Comparison of ENCODE assay signal across 20 mouse cellular contexts in genomic region chr5:118149711-118150110, GRCm38 (mm10). TPM values are rescaled to one million over a fixed set of nuclear protein-coding genes. Genes with fewer than 3 reads are reported as not detected.
A peak's percentile ranks its signal among the peaks of the same experiment; 100 is the strongest.
DNase-seq lines count a peak whose midpoint lies in the region; ATAC-seq lines count a peak whose summit lies in the region.
"Had no signal": no experiment of that assay in that cellular context is flagged by ENCODE, and none has a peak within 500 bp of the region (broad histone marks: within the 10 kb centered on the region; RNA-seq: fewer than 3 reads in every experiment).

No protein-coding gene starts in this region.

- H3K9ac ChIP-seq in heart, embryonic 15.5 days: no peak overlapping the region
- H3K9ac ChIP-seq: liver, embryonic 14.5 days; stomach, embryonic 15.5 days had no signal

- H3K4me3 ChIP-seq in heart, embryonic 15.5 days: no peak overlapping the region
- H3K4me3 ChIP-seq: stomach, embryonic 15.5 days had no signal

- peaks cover 65% of the 10 kb centered on the region for H3K4me1 ChIP-seq in heart, embryonic 15.5 days (replicated peaks)

- no peaks in the 10 kb centered on the region for H3K9me3 ChIP-seq in heart, embryonic 15.5 days (replicated peaks)
- H3K9me3 ChIP-seq: G1E; stomach, embryonic 15.5 days had no signal

- peaks cover 10% of the 10 kb centered on the region; the same call in 1 of the 2 replicates for H3K36me3 ChIP-seq in heart, embryonic 15.5 days
- H3K36me3 ChIP-seq: stomach, embryonic 15.5 days had no signal

- H3K4me2 ChIP-seq in heart, embryonic 15.5 days: no peak overlapping the region
- H3K4me2 ChIP-seq: stomach, embryonic 15.5 days had no signal

- peak; percentile 53 for ATAC-seq in heart, embryonic 15.5 days (replicated peaks; ENCODE audit: insufficient number of reproducible peaks, insufficient read depth, low FRiP score, low read depth)
- ATAC-seq: forebrain, embryonic 14.5 days; midbrain, embryonic 16.5 days had no signal

- 47% methylated on average over 3 of the region's 3 CpGs for WGBS in heart, embryonic 15.5 days

- H3K27me3 ChIP-seq in heart, embryonic 15.5 days: no peaks in the 10 kb centered on the region
- H3K27me3 ChIP-seq: stomach, embryonic 15.5 days had no signal

- DNase-seq in lung, postnatal 36 days: peak; percentile 48
- DNase-seq in lung, postnatal 25 days (ENCODE audit: low spot score): no peak
- DNase-seq in gastrocnemius, adult 8-10 months (ENCODE audit: low spot score in 2 of 2): peak; percentile 81 to 84
- DNase-seq in layer of hippocampus, adult 11-12 months (ENCODE audit: low spot score): no peak
- DNase-seq in layer of hippocampus, adult 9-10 months (ENCODE audit: low spot score): no peak
- no peak for DNase-seq in adrenal gland, adult 8-10 months
- DNase-seq: cerebellum, postnatal 10 days; embryo, embryonic 11 days; kidney, adult 8-10 months; kidney, postnatal 25 days; thymus, adult 2 months had no signal

- H3K27ac ChIP-seq in heart, embryonic 15.5 days: peak overlapping the region; percentile 8; the same call in 1 of the 2 replicates
- H3K27ac ChIP-seq: liver, embryonic 14.5 days; stomach, embryonic 15.5 days had no signal

RNA-seq across cellular contexts. Expression of gene Fbxw8, which starts 5.6 kb away (rescaled TPM):
- total RNA-seq in gastrocnemius, adult 8-10 months (2022): 10 to 100 TPM; 17.7 to 23.7 (median 19.0) TPM
- 18.1 and 23.5 TPM in 2 replicates for polyA plus RNA-seq in heart, embryonic 15.5 days (2015; fragmentation: Nextera tagmentation; extraction: Ambion mirVana)
- total RNA-seq in adrenal gland, adult 8-10 months (2022): 10 to 100 TPM; 47.0 to 57.6 (median 51.7) TPM

RNA-seq across cellular contexts. Expression of gene Hrk, which starts 14.7 kb away (rescaled TPM):
- under 1 TPM in 3 of 4 experiments, not detected in 1; 0.05 to 0.16 (median 0.11) TPM for total RNA-seq in gastrocnemius, adult 8-10 months (2022)
- polyA plus RNA-seq in heart, embryonic 15.5 days (2015; fragmentation: Nextera tagmentation; extraction: Ambion mirVana): 0.03 and 0.13 TPM in 2 replicates
- total RNA-seq in adrenal gland, adult 8-10 months (2022): under 1 TPM; 0.06 to 0.09 (median 0.08) TPM
- total RNA-seq: hematopoietic stem cell, adult 5-6 weeks; megakaryocyte, adult 5-6 weeks had no signal
- polyA plus RNA-seq: G1E; spleen, adult 2 months had no signal

Comparison
In these comparisons a context has a peak if more than half of its experiments do, and no peak if none do; other contexts are left out.
1. DNase-seq: peak in lung, postnatal 36 days (single experiment) and gastrocnemius, adult 8-10 months (2 of 2); none in lung, postnatal 25 days (single experiment), layer of hippocampus, adult 11-12 months (single experiment), layer of hippocampus, adult 9-10 months (single experiment) and adrenal gland, adult 8-10 months (single experiment).